Mouse (Mus musculus) cerebellum, adult 2 months (tissue): Measurements from ENCODE around the gene Cabcoco1.

Experiments used
- CTCF ChIP-seq: fragments of 200-500 bp; IDR thresholded peaks from 2 replicates; pipeline ENCODE4 v1.5.1; 2011; ENCODE audit warnings: low read depth, mild to moderate bottlenecking, control low read depth, low read length, moderate library complexity, borderline replicate concordance; ENCODE audit not compliant: insufficient read depth
- POLR2A ChIP-seq: fragments of 200-500 bp; IDR thresholded peaks from 2 replicates; pipeline ENCODE4 v1.6.1; 2011; ENCODE audit warnings: low read length, control low read depth, borderline replicate concordance; ENCODE audit not compliant: insufficient read depth

GRCm38 (mm10) chr10:68537261-68537950 lies 4.3 kb downstream of the Cabcoco1 start:
- no peak for TF ChIP-seq CTCF
- no peak for TF ChIP-seq POLR2A
